Mouse (Mus musculus) small intestine, adult 2 months (tissue): ENCODE results near the gene Cldnd1.

ENCODE experiments used
- CTCF ChIP-seq: fragments of 200-500 bp; IDR thresholded peaks from 2 replicates; pipeline ENCODE4 v1.5.1; 2012; ENCODE audit warnings: low read depth, mild to moderate bottlenecking, control low read depth, inconsistent platforms, low read length, moderate library complexity, mixed read lengths; ENCODE audit not compliant: insufficient replicate concordance, insufficient read length; ENCODE audit errors: extremely low read depth
- POLR2A ChIP-seq: fragments of 200-500 bp; IDR thresholded peaks from 2 replicates; pipeline ENCODE4 v1.6.1; 2012; ENCODE audit warnings: low read depth, mild to moderate bottlenecking, control low read depth, inconsistent platforms, low read length, moderate library complexity

DNA sequence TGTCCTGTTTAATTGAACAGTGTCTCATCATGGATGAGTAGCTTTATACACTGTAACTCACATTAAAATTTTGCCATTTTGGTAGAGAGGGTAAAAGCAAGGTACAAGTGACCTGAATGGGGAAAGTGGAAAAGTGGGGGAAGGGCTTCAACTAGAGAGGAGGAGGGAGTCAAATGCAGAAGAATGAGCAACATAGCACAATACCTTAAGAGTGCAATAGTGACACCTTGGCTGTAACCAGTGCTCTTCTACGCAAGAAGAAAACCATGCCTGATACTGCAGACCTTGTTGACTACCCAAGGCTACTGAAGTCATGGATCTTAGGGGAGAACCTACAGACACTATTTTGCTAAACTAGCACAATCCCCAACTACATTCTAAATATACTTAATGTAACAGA, 30.4 kb upstream of the Cldnd1 start:
- no peak for TF ChIP-seq CTCF
- no peak for TF ChIP-seq POLR2A
